Mouse (Mus musculus) lung, adult 2 months (tissue): ENCODE data around the gene Anapc11.

ENCODE experiments used
- CTCF ChIP-seq: fragments of 200-500 bp; IDR thresholded peaks from 2 replicates; pipeline ENCODE4 v1.5.1; 2011; ENCODE audit warnings: mild to moderate bottlenecking, low read length, control low read depth; ENCODE audit not compliant: insufficient read depth
- POLR2A ChIP-seq: fragments of 200-500 bp; IDR thresholded peaks from 2 replicates; pipeline ENCODE4 v1.6.1; 2011; ENCODE audit warnings: low read depth, mild to moderate bottlenecking, control low read depth, low read length, borderline replicate concordance; ENCODE audit errors: extremely low read depth

DNA sequence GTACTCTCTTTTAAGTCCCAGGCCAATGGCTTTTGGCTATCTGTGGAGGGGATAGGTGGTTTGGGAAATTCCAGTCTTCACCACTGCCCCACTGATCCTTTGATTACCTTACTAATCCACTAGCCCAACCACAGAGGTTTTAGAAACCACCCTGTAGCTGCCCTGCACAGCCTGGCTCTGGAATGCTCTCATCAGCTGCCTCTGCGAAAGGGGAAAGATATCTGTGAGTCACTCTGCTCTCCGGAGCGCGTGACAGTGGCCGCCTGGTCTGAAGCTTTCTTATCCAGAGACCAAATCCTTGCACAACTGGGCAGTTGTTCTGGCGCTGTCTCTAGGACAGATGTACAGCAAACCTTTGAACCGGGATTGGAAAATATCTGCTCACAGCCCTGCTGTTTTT is 43.4 kb upstream of the Anapc11 start:
- TF ChIP-seq POLR2A (no peak), CTCF (no peak)
